Mouse (Mus musculus): Measurements from ENCODE around the gene AU022252.
A peak's percentile ranks its signal among the peaks of the same experiment; 100 is the strongest.

Gene AU022252

DNA sequence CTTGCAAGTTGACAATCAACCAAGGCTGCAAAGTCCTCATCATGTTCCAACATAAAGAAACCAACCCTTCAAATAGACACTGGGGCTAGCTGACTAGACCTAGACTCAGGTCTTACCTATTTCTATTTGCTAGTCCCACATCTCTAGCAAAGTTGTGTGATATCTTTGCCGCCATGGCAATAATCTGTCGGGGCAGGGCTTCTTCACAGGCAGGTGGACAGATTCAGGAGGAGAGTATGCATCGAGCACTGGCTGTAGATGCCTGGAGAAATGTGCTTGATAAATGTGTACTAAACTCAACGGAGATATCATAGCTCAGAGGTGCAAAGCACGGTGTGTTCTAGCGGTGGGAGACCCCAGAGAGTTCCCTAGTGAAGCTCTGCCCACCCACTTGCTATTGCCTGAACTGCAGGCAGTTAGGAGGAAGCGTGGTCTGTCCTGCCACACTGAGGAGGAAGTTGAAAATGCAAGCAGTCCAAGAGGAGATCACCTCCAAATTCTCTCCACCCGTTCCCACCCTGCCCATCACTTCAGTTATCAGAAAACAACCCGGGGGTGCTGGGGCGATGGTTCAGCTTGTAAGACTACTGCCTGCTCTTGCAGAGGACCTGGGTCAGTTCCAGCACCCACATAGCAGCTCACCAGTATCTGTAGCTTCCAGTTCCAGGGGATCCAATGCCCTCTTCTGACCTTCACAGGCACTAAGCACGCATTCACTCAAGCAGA, 44.3 kb downstream of the AU022252 start:
- no peak for DNase-seq

DNA sequence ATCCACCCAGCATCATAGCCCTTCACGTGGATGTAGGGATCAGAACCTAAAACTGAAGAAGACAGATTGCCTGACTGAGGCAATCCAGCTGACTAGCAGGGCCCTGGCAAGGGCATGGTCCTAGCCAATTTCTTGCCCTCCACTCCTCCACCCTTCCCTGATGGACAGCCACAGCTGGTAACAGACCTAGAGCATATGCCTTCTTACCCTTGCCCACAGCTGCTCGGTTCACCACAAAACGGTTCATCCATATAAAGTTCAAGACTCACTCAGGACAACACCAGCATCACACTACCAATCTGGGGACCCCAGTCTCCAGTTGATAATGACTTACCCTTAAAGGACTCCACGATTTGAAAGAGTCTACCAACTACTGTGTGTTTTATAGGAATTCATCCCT, 46.7 kb downstream of the AU022252 start:
- no peak for DNase-seq

DNA sequence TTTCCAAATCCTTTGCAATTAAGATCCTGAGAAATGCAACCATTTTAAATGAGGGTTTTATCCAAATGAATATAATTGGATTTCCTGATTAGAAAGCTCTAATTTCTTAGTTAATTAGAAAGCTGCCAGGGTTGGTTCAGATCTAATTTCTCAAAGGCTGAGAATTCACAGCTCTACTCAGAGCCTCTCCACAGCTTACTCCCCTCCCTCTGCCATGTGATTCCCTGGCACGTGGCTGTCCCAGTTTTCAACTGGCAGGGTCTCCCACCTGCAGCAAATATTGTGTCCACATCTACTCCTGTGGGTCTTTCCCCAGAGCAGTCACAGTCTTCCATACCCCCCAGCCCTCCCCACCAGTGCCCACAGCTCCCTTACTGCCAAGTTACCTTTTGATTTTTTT, 49.0 kb downstream of the AU022252 start:
- no peak for DNase-seq

DNA sequence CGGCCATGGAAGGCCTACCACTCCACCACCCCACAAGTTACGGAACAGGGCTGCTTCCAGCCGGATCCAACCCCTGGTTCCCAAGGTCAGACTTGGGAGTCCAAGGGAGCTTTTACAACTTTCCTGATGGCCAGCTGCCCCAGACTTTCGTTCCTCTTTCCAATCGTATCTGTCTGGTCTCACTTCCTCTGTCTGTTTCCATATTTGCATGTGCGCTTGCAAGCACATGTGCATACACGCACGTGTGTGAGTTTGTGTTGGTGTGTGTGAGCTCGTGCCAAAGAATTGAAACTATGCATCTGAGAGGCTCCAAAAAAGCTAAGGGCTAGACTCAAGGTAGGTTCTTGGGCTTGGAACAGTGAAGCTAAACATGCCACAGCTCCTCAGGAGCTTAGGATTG, 51.1 kb downstream of the AU022252 start:
- no peak for DNase-seq

DNA sequence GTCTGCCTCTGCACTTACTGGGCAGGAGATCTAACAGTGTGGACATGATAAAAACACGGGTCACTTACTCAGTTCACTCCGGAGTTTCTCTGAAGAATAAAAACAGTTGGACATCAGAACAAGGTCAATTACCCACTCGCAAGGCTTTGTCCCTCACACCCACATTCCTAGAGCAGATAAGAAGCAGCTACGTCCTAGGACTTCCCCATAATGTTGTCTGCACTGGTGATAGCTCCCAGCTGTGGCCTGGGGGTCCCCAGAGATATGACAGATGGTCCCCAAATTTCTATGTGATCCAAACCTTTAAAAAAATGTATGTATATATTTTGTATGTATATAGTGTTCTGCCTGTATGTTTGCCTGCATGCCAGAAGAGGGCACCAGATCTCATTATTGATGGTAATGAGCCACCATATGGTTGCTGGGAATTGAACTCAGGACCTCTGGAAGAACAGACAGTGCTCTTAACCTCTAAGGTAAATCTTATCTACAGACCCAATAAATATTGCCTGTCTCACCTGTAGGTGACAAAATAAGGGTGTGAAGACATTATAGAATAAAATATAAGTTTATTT, 52.3 kb downstream of the AU022252 start:
- no peak for DNase-seq

DNA sequence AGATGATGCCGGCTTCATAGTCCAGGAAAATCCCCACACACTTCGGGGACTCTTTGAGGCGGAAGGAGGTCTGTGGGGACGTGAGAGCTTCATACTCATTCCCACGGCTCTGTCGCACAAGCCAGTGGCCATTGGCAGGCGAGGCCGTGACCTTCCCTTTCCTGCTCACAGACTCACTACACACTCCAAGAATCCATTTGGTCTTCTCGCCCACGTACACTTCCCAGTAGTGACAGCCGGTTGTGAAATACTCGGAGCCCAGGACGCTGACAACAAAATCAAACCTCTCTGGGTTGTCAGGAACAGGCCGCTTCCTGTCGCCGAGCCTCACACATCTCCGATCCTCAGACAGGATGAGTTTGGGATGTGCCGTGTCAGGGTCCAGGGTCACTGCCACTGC, 54.2 kb downstream of the AU022252 start:
- peak; percentile 21 to 48 for DNase-seq

DNA sequence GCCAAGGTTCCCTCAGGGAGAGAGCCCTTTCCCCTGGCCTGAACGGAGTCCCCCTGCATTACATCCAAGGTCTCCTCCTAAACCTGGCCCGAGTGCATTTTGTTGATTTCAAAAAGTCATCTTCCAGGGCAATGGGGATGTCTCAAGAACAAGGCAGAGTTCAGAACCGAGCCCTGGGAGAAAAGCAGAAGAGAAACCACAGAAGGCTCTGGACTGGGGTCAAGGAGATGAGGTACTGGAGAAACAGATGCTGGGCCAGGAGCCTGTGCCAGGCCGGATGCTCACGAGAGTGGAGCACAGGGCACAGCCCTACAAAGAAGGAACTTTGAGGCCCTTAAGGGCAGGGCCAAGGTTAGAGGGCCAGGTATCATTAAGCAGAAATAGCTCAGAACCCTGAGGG, 54.8 kb downstream of the AU022252 start:
- no peak for DNase-seq

DNA sequence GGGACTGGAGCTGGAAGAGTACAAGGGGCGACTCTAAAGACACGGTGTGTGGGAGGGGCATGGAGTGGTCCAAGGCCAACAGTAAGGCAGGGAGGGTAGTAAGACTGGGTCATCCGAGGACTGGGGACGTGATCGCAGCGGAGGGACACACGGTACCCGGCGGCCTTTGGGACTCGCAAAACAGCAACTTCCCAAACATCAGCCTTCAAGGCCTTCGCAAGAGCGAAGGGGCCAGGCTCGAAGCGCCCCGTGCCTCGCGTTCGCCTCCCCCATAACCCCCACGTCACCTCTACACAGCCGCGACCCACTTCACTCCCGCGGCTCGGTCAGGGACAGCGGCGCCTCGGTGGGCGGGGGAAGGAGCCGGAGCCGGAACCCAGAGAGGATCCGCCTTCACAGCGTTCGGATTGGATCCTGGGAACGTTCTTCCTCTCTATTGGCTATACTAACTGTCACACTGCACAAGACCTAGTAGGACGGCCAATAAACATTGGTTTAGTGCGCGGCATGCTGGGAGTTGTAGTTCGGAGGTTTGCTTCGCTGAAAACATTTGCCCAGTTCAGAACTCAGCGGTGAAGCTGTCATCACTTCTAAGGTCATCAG, 58.6 kb downstream of the AU022252 start, which contains the start of gene Zfp691:
TSS of gene Zfp691 (minus strand) at position 345 of the 603 bp plus-strand sequence.
- peak; percentile 93 to 96 for DNase-seq

DNA sequence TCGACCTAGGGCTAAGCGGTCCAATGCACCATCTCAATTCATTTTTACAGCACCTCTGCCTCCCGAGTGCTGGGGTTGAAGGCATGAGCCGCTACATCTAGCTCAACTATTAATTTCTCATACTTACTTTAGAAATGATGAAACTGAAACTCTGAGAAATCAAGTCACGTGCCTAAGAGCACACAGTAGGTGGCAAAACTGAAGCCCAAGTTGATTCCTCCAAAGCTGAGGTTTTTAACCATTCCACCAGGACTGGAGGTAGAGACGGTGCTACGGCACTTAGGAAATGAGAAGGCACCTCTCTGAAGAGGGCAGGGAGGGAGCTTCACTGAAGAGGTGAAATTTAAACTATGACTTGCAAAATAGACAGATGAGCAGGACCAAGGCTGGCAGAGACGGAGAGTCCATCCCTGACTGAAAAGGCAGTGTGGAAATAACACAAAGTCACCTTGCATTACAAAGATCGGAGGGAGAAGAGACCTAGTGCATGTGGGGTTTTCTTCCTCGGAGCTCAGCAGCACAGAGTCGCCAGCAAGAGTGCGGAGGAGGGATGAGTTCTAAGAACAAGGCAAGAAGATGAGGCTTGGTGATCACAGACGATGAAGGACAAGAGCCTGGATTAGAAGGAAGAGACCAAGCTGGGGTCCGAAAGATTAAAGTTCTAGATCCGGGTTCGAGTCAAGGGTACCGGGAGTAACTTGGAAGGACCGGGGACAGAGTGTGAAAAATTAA, 59.4 kb downstream of the AU022252 start:
- DNase-seq, result peak in 1 of 2 experiments; percentile 33

DNA sequence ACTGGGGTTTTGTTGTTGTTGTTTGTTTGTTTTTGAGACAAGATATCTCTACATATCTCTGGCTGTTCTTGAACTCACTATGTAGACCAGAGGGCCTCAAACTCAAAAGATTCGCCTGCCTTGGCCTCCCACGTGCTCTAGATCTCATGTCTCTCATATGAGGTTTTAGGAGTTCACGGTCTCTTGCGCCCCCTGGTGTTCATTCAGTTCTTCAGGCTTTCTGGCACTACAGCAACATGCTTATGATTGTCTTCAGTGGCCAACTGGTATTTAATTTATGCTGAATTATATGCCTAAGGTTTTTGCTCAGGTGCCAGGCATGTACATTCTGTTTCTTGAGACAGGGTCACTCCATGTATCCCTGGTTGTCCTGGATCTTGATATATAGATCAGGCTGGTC, 64.8 kb downstream of the AU022252 start:
- peak; percentile 89 to 91 for DNase-seq

DNA sequence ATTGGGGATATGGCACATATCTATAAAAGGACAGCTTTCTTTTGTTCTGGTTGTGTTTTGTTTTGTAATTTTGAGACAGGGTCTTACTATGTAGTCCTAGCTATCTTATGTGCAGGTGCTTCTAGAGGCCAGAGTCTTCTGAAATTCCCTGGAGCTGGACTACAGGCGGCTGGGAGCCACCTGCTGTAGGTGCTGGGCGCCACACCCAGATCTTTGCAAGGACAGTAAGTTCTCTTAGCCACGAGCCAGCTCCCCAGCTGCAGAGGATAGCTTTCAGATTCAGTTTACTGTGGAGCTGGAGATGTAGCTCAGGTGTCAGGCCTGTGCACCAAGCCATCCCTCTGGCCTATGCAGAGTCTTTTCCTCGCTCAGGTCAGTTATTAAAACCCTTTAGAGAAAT, 65.4 kb downstream of the AU022252 start:
- peak in 1 of 2 experiments; percentile 41 for DNase-seq

DNA sequence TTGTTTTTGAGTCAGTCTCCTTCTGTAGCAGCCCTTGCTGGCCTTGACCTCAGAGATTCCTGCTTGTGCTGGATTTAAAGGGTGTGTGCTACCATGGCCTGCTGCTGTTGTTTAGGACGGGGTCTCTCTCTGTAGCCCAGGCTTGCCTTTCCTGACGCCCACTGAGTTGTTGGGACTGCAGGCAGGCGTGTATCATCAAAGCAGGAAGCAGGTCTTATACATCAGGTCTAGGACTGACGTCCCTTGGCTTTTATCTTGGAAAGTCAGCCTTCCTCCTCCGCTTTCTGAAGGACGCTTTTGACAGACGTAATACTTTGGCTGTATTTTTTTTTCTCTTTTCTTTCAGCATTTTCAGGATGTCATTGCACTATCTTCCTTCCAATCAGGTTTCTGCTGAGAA, 66.6 kb downstream of the AU022252 start:
- DNase-seq, result no peak

DNA sequence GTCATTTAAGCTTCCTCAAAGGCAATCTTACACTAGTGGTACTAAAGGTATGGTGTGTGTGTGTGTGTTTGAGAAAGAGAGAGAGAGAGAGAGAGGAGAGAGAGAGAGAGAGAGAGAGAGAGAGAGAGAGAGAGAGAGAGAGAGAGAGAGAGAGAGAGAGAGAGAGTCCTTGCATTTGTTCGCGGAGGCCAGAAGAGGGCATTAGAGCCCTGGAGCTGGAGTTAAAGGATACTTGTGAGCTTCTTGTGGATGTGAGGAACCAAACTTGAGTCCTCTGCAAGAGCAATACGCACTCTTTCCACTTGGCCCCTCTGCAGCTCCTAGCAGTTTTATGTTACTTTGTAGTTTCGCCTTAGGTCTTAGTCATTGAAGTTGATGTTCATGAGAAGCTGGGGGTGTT, 69.5 kb downstream of the AU022252 start:
- no peak for DNase-seq

DNA sequence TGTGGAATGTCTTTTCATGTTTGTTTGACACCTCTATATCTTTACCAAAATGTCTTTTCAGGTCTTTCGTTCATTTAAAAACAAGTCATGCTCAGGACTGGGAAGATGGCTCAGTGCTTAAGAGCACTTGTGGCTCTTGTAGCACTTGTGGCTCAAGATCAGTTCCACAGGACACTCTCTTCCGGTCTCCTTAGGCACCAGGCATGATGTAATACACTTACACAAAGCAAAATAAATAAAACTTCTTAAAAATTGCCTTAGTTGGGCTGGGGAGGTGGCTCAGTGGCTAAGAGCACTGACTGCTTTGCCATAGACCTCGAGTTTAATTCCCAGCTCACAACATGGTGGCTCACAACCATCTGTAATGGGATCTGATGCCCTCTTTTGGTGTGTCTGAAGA, 71.2 kb downstream of the AU022252 start:
- no peak for DNase-seq

DNA sequence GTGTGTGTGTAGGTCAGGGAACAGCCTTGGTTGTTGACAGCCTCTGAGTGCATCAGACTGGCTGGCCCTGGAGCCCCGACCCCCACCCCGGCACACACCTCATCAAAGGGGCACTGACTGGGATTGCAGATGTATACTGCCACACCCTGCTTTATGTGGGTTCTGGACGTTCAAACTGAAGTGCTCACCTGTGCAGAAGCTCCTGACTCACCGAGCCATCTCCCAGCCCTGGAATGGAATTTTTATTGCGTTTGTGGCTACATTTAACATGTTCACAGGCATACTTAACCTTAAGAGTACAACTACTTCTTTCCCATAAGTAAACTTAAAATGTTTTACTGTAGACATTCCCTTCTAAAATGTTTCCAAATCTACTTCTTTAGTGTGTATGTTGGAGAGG, 74.6 kb downstream of the AU022252 start:
- no peak for DNase-seq

DNA sequence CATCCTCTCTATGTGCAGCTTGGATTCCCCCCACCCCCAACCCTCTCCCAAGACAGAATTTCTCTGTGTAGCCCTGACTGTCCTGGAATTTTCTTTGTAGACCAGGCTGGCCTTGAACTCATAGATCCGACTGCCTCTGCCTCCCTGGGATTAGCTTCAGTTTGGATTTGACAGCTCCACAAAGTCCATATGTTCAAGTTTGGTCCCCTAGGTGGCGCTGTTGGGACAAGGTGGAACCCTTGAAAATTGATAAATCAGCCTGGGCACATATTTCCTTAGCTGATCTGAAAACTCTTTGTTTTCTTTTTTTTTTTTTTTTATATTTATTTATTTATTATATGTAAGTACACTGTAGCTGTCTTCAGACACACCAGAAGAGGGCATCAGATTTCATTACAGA, 75.3 kb downstream of the AU022252 start:
- peak; percentile 79 to 82 for DNase-seq
